Mouse (Mus musculus): ENCODE results near the gene Mybph. TPM values are rescaled to one million over a fixed set of nuclear protein-coding genes. Genes with fewer than 3 reads are reported as not detected.

Mybph gene
- total and polyA plus RNA-seq, 3 experiments, result not detected

GRCm38 (mm10) chr1:134217942-134218341 is 24.7 kb downstream of the Mybph start:
- no peak for DNase-seq (ENCODE audit: low read depth, low spot score)
- no peaks in the 10 kb centered on the region for H3K36me3 ChIP-seq (ENCODE audit: control insufficient read depth in 1 of 2, insufficient read depth in 2 of 2, low read length in 2 of 2)

GRCm38 (mm10) chr1:134219608-134220007 is 26.4 kb downstream of the Mybph start:
- no peaks in the 10 kb centered on the region for H3K36me3 ChIP-seq (ENCODE audit: control insufficient read depth in 1 of 2, insufficient read depth in 2 of 2, low read length in 2 of 2)
- no peak for TF ChIP-seq NELFE (IDR thresholded peaks at IDR 0.05; ENCODE audit: low read depth, low read length)
- TF ChIP-seq JUND (IDR thresholded peaks at IDR 0.05; ENCODE audit: low read depth, low read length), result no peak
- no peak for TF ChIP-seq ZKSCAN1 (IDR thresholded peaks at IDR 0.05; ENCODE audit: low read depth, low read length)
- TF ChIP-seq POLR2AphosphoS5 (IDR thresholded peaks at IDR 0.05; ENCODE audit: borderline replicate concordance, low read depth, low read length), result no peak
- no peak for TF ChIP-seq CHD1 (IDR thresholded peaks at IDR 0.05; ENCODE audit: low read depth, low read length)
- no peak for TF ChIP-seq USF1 (IDR thresholded peaks at IDR 0.05; ENCODE audit: low read depth, low read length)
- no peak for TF ChIP-seq RCOR1 (IDR thresholded peaks at IDR 0.05; ENCODE audit: low read depth, low read length)
- TF ChIP-seq ELF1 (IDR thresholded peaks at IDR 0.05; ENCODE audit: low read depth, low read length), result no peak
- TF ChIP-seq HCFC1 (IDR thresholded peaks at IDR 0.05; ENCODE audit: low read depth, low read length), result no peak
- TF ChIP-seq TCF12 (IDR thresholded peaks at IDR 0.05; ENCODE audit: low read depth, low read length), result no peak
- TF ChIP-seq MYB (IDR thresholded peaks at IDR 0.05; ENCODE audit: low read depth, low read length), result no peak
- TF ChIP-seq MXI1 (IDR thresholded peaks at IDR 0.05; ENCODE audit: low read depth, low read length), result no peak
- TF ChIP-seq SIN3A (IDR thresholded peaks at IDR 0.05; ENCODE audit: low read length), result no peak
- no peak for TF ChIP-seq MEF2A (IDR thresholded peaks at IDR 0.05; ENCODE audit: extremely low read depth, insufficient replicate concordance, low read depth, low read length, poor library complexity, severe bottlenecking)
- no peak for TF ChIP-seq USF2 (IDR thresholded peaks at IDR 0.05; ENCODE audit: borderline replicate concordance in 1 of 2, insufficient read depth in 1 of 2, low read depth in 1 of 2, low read length in 2 of 2)
- H3K4me3 ChIP-seq (ENCODE audit: control insufficient read depth in 1 of 2, insufficient read depth in 1 of 2, low read depth in 2 of 2, low read length in 2 of 2), result no peak overlapping the region
- no peak for DNase-seq (ENCODE audit: low read depth, low spot score)
- H3K4me1 ChIP-seq (ENCODE audit: control insufficient read depth in 1 of 2, insufficient read depth in 2 of 2, low read length in 2 of 2), result no peaks in the 10 kb centered on the region
- no peaks in the 10 kb centered on the region for H3K9me3 ChIP-seq (replicated peaks; ENCODE audit: insufficient read depth, low read length)
- no peak overlapping the region for H3K9ac ChIP-seq (ENCODE audit: control insufficient read depth, low read depth, low read length, poor library complexity, severe bottlenecking)
- no peaks in the 10 kb centered on the region for H3K27me3 ChIP-seq (ENCODE audit: control insufficient read depth in 1 of 2, insufficient read depth in 2 of 2, low read length in 2 of 2)
- H3K79me2 ChIP-seq (ENCODE audit: control insufficient read depth, insufficient read depth, low read length, poor library complexity), result no peaks in the 10 kb centered on the region
- no peak overlapping the region for H3K27ac ChIP-seq (ENCODE audit: control insufficient read depth, low read depth, low read length)

More at GRCm38 (mm10) chr1:134217942-134218341, 24.7 kb downstream of the Mybph start:
- Histone ChIP-seq H3K4me1 (ENCODE audit: control insufficient read depth in 1 of 2, insufficient read depth in 2 of 2, low read length in 2 of 2) (peaks cover 2 to 10% of the 10 kb centered on the region in 2 experiments; a peak in 3 of 4 replicates), H3K79me2 (ENCODE audit: control insufficient read depth, insufficient read depth, low read length, poor library complexity) (no peaks in the 10 kb centered on the region), H3K27me3 (ENCODE audit: control insufficient read depth in 1 of 2, insufficient read depth in 2 of 2, low read length in 2 of 2) (no peaks in the 10 kb centered on the region), H3K4me3 (ENCODE audit: control insufficient read depth in 1 of 2, insufficient read depth in 1 of 2, low read depth in 2 of 2, low read length in 2 of 2) (no peak overlapping the region), H3K27ac (ENCODE audit: control insufficient read depth, low read depth, low read length) (no peak overlapping the region), H3K9me3 (replicated peaks; ENCODE audit: insufficient read depth, low read length) (no peaks in the 10 kb centered on the region), H3K9ac (ENCODE audit: control insufficient read depth, low read depth, low read length, poor library complexity, severe bottlenecking) (no peak overlapping the region)
- no peak for TF ChIP-seq POLR2A (IDR thresholded peaks at IDR 0.05; ENCODE audit: control insufficient read depth in 1 of 2, insufficient read depth in 1 of 2, low read depth in 1 of 2, low read length in 2 of 2, poor library complexity in 1 of 2)
- TF ChIP-seq CHD1 (IDR thresholded peaks at IDR 0.05; ENCODE audit: low read depth, low read length), result no peak
- no peak for TF ChIP-seq HCFC1 (IDR thresholded peaks at IDR 0.05; ENCODE audit: low read depth, low read length)
- TF ChIP-seq NRF1 (IDR thresholded peaks at IDR 0.05; ENCODE audit: insufficient read depth, low read depth, low read length, poor library complexity, severe bottlenecking), result no peak
- TF ChIP-seq MYC (IDR thresholded peaks at IDR 0.05; ENCODE audit: low read depth, low read length), result no peak
- TF ChIP-seq ZMIZ1 (IDR thresholded peaks at IDR 0.05; ENCODE audit: low read depth, low read length), result no peak
- TF ChIP-seq TAL1 (IDR thresholded peaks at IDR 0.05; ENCODE audit: low read length), result no peak
- no peak for TF ChIP-seq EP300 (IDR thresholded peaks at IDR 0.05; ENCODE audit: low read depth in 1 of 2, low read length in 2 of 2)
- no peak for TF ChIP-seq MAX (IDR thresholded peaks at IDR 0.05; ENCODE audit: low read length)
- TF ChIP-seq MYB (IDR thresholded peaks at IDR 0.05; ENCODE audit: low read depth, low read length), result no peak
- TF ChIP-seq USF2 (IDR thresholded peaks at IDR 0.05; ENCODE audit: borderline replicate concordance in 1 of 2, insufficient read depth in 1 of 2, low read depth in 1 of 2, low read length in 2 of 2), result no peak
- TF ChIP-seq USF1 (IDR thresholded peaks at IDR 0.05; ENCODE audit: low read depth, low read length), result no peak
- no peak for TF ChIP-seq ELF1 (IDR thresholded peaks at IDR 0.05; ENCODE audit: low read depth, low read length)
- no peak for TF ChIP-seq POLR2AphosphoS5 (IDR thresholded peaks at IDR 0.05; ENCODE audit: borderline replicate concordance, low read depth, low read length)
- TF ChIP-seq RCOR1 (IDR thresholded peaks at IDR 0.05; ENCODE audit: low read depth, low read length), result no peak
- TF ChIP-seq ETS1 (IDR thresholded peaks at IDR 0.05; ENCODE audit: low read depth, low read length), result no peak
